Mouse (Mus musculus) hindbrain, embryonic 11.5 days (tissue): Measurements from ENCODE around the gene Agps. TPM values are rescaled to one million over a fixed set of nuclear protein-coding genes. Genes with fewer than 3 reads are reported as not detected.

Experiments
- ATAC-seq: fragments of 200-750 bp; cut with Nextera tagmentation; 2 replicates; pipeline ENCODE4 v1.8.0; 2017; ENCODE audit warnings: mild to moderate bottlenecking, moderate TSS enrichment, moderate library complexity; ENCODE audit not compliant: low FRiP score
- DNase-seq: peaks from one replicate; pipeline ENCODE4 v3.0.0-alpha.2; 2015; ENCODE audit warnings: low spot score
- H3K27ac ChIP-seq: fragments of 300-500 bp; sonication (generic); 2 replicates; pipeline ENCODE4 v1.5.1; 2014; ENCODE audit warnings: mild to moderate bottlenecking, low read depth, low read length
- H3K27me3 ChIP-seq: fragments of 300-500 bp; sonication (generic); 2 replicates; pipeline ENCODE4 v1.6.1; 2014; ENCODE audit warnings: mild to moderate bottlenecking, low read length, moderate library complexity, mixed read lengths; ENCODE audit not compliant: control insufficient read depth, insufficient read depth
- H3K36me3 ChIP-seq: fragments of 300-500 bp; sonication (generic); 2 replicates; pipeline ENCODE4 v1.6.1; 2014; ENCODE audit warnings: mild to moderate bottlenecking, low read length, moderate library complexity, mixed read lengths; ENCODE audit not compliant: control insufficient read depth, insufficient read depth
- H3K4me1 ChIP-seq: fragments of 300-500 bp; sonication (generic); replicated peaks from 2 replicates; pipeline ENCODE4 v1.6.1; 2014; ENCODE audit warnings: low read length, mixed read lengths; ENCODE audit not compliant: control insufficient read depth, insufficient read depth
- H3K4me2 ChIP-seq: fragments of 300-500 bp; sonication (generic); replicated peaks from 2 replicates; pipeline ENCODE4 v1.6.1; 2014; ENCODE audit warnings: mild to moderate bottlenecking, low read depth, low read length
- H3K4me3 ChIP-seq: fragments of 300-500 bp; sonication (generic); 2 replicates; pipeline ENCODE4 v1.5.1; 2014; ENCODE audit warnings: low read depth, low read length
- H3K9ac ChIP-seq: fragments of 300-500 bp; sonication (generic); 2 replicates; pipeline ENCODE4 v1.6.1; 2014; ENCODE audit warnings: low read depth, low read length
- H3K9me3 ChIP-seq: fragments of 300-500 bp; sonication (generic); 2 replicates; pipeline ENCODE4 v1.6.1; 2016; ENCODE audit warnings: low read length; ENCODE audit not compliant: control insufficient read depth
- WGBS: fragments of 180-500 bp; shearing (Covaris S2); extraction: QIAGEN DNeasy Blood & Tissue Kit; methylation state at CpG from one replicate; pipeline ENCODE4 v1.1.7; 2014; 5-methylcytosine and 5-hydroxymethylcytosine counted together
- polyA plus RNA-seq: library from polyadenylated mRNA; unstranded; fragments of >200 nt; fragmentation: Nextera tagmentation; extraction: Ambion mirVana; gene quantifications from 2 replicates; pipeline ENCODE4 v1.2.1, GENCODE M21; 2014

Gene Agps
- polyA plus RNA-seq, 1 experiment from 2014 or later = 50.7 TPM

DNA sequence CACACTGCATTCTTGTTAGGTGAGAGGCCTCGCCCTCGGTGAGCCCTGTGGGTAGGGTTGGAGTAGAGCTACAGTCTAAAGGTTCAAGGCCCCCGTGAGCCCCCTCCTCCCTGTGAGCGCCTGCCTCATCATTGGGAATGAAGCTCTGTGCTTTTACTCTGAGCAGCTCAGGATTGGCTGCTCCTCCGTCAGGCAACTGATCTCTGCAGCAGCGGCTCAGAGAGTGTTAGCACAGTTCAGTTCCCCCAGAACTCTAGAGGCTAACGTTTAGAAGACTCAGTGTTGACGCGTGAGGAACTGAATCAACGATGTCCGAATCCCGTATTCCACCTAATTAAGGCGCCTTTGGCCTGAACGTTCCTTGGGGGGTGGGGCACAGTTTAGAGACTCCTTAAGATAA lies 123.7 kb downstream of the Agps start:
- Histone ChIP-seq H3K9me3 (no peaks in the 10 kb centered on the region), H3K27me3 (no peaks in the 10 kb centered on the region), H3K4me3 (no peak overlapping the region), H3K4me2 (no peak overlapping the region), H3K4me1 (peaks cover 3% of the 10 kb centered on the region; the same call in 1 of the 2 replicates), H3K27ac (no peak overlapping the region), H3K36me3 (no peaks in the 10 kb centered on the region), H3K9ac (no peak overlapping the region)
- ATAC-seq (no peak), DNase-seq (no peak)
- WGBS = 57% methylated on average over 14 of the region's 14 CpGs

DNA sequence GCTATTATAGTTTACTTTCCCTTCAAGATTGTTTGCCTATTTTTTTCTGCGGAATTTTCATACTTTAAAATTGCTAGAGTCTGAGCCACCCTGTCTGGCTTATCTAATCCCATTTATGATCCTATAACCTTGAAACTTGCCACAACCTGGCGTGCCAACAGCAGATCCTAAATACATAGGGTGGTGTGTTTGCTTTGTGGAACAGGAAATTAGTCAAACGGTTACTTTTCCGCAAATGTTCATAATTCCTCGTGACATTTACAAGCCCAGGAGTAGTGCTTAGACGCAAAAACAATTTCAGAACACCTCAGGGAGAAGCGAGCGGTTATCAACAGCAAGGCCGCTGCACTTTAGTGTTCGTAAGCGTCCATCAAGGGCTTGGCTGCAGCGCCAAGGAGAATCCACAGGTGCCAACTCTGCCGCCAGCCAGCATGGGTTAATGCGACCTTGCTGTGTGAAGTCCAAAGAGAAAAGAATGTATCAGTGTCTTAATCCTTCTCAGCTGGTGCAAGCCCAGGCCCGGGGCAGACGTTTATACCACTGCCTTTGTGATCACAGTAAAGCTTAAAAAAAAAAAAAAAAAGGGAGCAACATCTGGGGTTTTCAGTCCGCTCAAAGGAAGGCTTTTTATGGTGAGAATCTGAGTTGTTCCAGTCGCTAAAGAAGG lies 127.3 kb downstream of the Agps start:
- H3K27ac ChIP-seq = no peak overlapping the region
- no peak overlapping the region for H3K9ac ChIP-seq
- no peak overlapping the region for H3K4me3 ChIP-seq
- H3K36me3 ChIP-seq = no peaks in the 10 kb centered on the region
- peaks cover 3% of the 10 kb centered on the region; the same call in 1 of the 2 replicates for H3K4me1 ChIP-seq
- peak overlapping the region; percentile 17; the same call in 1 of the 2 replicates for H3K4me2 ChIP-seq
- WGBS = 44% methylated on average over 18 of the region's 18 CpGs
- DNase-seq (peak; percentile 38), ATAC-seq (no peak)
- no peaks in the 10 kb centered on the region for H3K9me3 ChIP-seq
- H3K27me3 ChIP-seq = no peaks in the 10 kb centered on the region; the same call in 1 of the 2 replicates

DNA sequence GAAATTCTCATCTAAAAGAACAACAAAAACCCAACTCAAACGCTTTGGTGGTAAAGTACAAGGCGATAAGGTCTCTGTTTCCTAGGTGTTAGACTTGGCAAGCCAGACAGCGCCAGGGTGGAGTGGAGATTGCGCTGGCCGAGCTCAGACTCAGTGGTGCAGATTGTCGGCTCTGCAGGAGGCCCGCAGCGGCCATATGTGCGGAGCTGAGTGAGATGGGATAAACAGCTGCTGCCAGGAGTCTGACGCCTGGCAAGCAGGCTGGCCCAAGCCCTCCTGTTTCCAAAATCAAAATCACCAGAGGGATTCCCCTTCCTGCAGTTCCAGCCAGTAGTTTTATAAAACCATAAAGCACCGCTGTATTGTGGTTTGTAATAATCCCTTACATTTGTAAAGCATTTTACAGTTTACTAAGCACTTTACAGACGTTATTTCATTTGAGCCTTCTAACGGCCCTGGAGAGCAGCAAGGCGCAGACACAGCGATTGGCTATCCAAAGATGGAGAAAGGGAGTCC lies 127.9 kb downstream of the Agps start:
- peak; percentile 43; the same call in 1 of the 2 replicates for ATAC-seq
- no peaks in the 10 kb centered on the region; the same call in 1 of the 2 replicates for H3K27me3 ChIP-seq
- no peak overlapping the region for H3K27ac ChIP-seq
- no peaks in the 10 kb centered on the region for H3K9me3 ChIP-seq
- H3K9ac ChIP-seq = no peak overlapping the region
- peaks cover 3% of the 10 kb centered on the region; the same call in 1 of the 2 replicates for H3K4me1 ChIP-seq
- H3K36me3 ChIP-seq = no peaks in the 10 kb centered on the region
- no peak overlapping the region for H3K4me3 ChIP-seq
- 15% methylated on average over 15 of the region's 15 CpGs for WGBS
- peak overlapping the region; percentile 17 for H3K4me2 ChIP-seq
- peak; percentile 60 for DNase-seq

DNA sequence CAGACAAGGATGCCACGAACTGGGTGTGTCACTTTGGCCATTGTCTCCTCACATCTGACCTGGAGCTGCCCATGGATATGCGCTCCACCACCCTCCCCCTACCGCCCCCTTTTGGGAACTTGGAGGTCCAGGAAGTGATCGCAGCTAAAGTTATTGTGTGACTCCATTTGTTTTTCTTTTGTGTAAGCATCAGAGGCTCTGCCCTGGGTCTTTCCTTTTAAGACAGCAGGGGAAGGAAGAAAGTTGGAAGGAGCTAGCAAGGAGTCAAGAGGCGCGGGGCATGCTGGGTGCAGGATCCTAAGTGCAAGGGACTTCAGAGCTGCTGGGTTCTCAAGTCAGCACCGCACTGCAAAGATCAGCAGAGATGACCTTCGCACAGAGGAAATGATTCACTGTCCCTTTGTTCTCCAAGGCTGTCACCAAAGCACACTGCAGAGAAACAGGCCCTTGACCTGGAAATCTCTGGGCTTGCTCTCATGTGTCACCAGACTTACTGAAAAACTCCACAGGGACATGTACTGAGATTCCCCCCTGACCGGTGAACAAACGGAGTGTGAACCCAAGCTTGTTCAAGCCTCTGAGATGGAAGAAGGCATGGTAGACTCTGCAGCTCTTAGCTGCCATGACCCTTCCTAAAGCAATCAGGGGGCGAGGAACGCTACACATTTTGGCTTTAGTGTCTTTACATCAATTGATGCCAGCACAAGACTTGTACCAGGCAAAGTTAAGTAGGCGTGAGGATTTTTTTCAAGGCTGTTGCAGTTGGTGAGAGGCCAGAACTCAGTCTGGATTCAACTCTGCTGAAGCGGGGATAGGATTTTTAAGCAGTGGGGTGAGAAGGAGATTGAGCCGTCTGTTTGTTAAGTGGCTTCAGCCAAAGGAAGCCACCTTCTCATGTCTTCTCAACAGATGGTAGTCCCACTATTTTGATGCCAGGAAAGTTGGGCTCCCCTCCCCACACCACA lies 128.7 kb downstream of the Agps start:
- no peaks in the 10 kb centered on the region for H3K36me3 ChIP-seq
- peak; percentile 5 for DNase-seq
- H3K9me3 ChIP-seq = no peaks in the 10 kb centered on the region
- WGBS = 47% methylated on average over 15 of the region's 15 CpGs
- no peak overlapping the region for H3K27ac ChIP-seq
- peak overlapping the region; percentile 13 for H3K4me2 ChIP-seq
- H3K4me3 ChIP-seq = no peak overlapping the region
- H3K4me1 ChIP-seq = peaks cover 3% of the 10 kb centered on the region; the same call in 1 of the 2 replicates
- no peak overlapping the region for H3K9ac ChIP-seq
- no peaks in the 10 kb centered on the region; the same call in 1 of the 2 replicates for H3K27me3 ChIP-seq
- ATAC-seq = peak; percentile 45; the same call in 1 of the 2 replicates

DNA sequence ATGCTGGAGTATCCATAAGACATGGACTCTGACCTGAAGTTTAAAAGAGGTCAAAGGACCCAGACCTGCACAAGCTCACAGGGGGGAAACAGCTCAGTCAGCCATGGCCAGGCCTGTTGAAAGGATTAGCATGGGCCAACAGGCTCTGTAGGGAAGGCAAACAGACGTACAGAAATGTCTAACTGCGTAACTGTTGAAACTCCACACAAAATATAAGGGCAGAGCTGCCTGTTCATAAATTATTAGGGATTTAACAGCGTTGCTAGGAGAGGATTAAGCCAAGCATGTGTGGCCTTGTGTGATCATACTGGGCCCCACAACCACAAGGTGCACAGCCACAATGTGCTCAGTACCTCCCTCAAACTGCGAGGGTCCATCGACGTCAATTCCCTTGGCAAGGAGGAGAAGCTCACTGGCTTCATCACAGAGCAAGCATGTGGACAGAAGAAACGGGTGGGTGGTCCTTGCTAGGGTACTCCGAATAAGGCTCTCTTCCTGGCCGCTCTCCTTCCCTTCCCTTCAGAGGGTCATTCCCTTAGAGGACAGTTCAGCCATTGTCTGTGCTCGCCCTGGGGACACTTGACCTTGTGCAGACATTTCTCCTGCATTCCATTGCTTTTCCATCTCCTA lies 131.3 kb downstream of the Agps start:
- 66% methylated on average over 10 of the region's 10 CpGs for WGBS
- Histone ChIP-seq H3K4me1 (peaks cover 3% of the 10 kb centered on the region; the same call in 1 of the 2 replicates), H3K27ac (no peak overlapping the region), H3K9me3 (no peaks in the 10 kb centered on the region), H3K27me3 (no peaks in the 10 kb centered on the region; the same call in 1 of the 2 replicates), H3K4me2 (no peak overlapping the region), H3K36me3 (no peaks in the 10 kb centered on the region), H3K9ac (no peak overlapping the region), H3K4me3 (no peak overlapping the region)
- ATAC-seq (no peak), DNase-seq (no peak)

DNA sequence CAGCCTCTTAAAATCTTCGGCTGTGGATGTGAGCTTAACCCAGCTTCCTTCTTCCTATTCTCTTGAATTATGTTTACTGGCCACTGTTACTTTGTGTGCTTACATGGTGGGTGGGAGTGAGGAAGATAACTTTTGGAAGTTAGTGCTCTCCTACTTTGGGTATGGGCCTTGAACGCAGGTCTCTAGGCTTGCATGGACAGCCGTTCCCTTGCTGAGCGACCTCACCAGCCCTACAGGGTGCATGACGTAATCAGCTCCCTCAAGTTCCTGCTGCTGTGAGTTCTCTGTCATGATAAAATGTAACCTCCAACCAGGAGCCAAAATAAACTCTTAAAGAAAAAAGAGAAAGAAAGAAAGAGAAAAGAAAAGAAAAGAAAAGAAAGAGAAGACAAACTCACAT lies 132.1 kb downstream of the Agps start:
- Histone ChIP-seq H3K4me1 (peaks cover 3% of the 10 kb centered on the region; the same call in 1 of the 2 replicates), H3K36me3 (no peaks in the 10 kb centered on the region), H3K4me2 (no peak overlapping the region), H3K27ac (no peak overlapping the region), H3K9me3 (no peaks in the 10 kb centered on the region), H3K9ac (no peak overlapping the region), H3K27me3 (no peaks in the 10 kb centered on the region; the same call in 1 of the 2 replicates), H3K4me3 (no peak overlapping the region)
- 80% methylated on average over 5 of the region's 5 CpGs for WGBS
- no peak for DNase-seq
- no peak for ATAC-seq

DNA sequence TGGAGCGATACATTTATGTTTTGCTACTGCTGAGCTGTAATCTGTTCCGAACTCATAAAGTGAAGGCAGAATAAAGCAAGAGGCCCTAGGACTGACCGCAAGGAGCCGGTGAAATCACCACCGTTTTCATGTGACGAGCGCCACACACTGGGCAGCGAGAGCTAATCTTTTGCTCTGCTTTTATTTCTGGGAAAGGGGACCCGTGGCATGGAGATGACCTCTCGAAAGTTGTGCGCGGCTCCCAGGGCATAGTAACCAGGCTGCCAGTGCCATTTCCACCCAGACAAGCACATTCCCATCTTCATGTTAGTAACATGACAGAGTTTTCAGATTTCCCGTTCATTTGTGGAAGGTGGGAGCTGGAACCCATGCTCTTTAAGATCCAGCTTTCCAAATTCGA lies 132.5 kb downstream of the Agps start:
- Histone ChIP-seq H3K27ac (no peak overlapping the region), H3K27me3 (no peaks in the 10 kb centered on the region; the same call in 1 of the 2 replicates), H3K4me2 (0 out of 2 replicates have a peak overlapping the region, but pooled peaks have one; percentile 8), H3K9ac (no peak overlapping the region), H3K9me3 (no peaks in the 10 kb centered on the region), H3K4me3 (no peak overlapping the region), H3K36me3 (no peaks in the 10 kb centered on the region), H3K4me1 (peaks cover 3% of the 10 kb centered on the region; the same call in 1 of the 2 replicates)
- WGBS = 16% methylated on average over 14 of the region's 14 CpGs
- DNase-seq (peak; percentile 72), ATAC-seq (peak; percentile 54; the same call in 1 of the 2 replicates)

DNA sequence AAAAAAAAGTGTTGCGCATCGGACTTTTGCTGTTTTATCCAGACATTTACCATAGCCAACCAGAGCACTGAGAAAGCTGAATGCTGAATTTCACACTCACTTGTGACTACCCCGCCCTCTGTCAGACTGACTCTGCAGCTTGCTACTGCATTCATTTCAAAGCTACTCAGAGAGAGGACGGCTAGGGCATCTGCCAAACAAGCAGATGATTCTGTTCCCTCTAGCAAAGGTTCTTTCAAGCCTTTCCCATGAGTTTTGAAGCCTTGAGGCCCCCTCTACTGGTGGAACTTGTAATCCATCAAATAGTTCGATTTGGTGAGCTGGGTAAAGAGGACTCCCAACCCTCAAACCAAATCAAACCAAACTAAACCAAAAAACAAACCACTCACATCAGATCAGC lies 133.0 kb downstream of the Agps start:
- ATAC-seq (peak; percentile 40; the same call in 1 of the 2 replicates), DNase-seq (peak; percentile 78)
- no peaks in the 10 kb centered on the region for H3K9me3 ChIP-seq
- 0 out of 2 replicates have a peak overlapping the region, but pooled peaks have one; percentile 8 for H3K4me2 ChIP-seq
- 19% methylated on average over 5 of the region's 5 CpGs for WGBS
- no peak overlapping the region for H3K27ac ChIP-seq
- H3K27me3 ChIP-seq = no peaks in the 10 kb centered on the region; the same call in 1 of the 2 replicates
- H3K9ac ChIP-seq = no peak overlapping the region
- H3K36me3 ChIP-seq = no peaks in the 10 kb centered on the region
- H3K4me1 ChIP-seq = peaks cover 3% of the 10 kb centered on the region; the same call in 1 of the 2 replicates
- H3K4me3 ChIP-seq = no peak overlapping the region
